ENCODE assay signal across 8 mouse cellular contexts in genomic region chr12:45443512-45444190, GRCm38 (mm10).
DNase-seq lines count a peak whose midpoint lies in the region; ATAC-seq lines count a peak whose summit lies in the region.

No protein-coding gene starts in this region.

- no peaks in the 10 kb centered on the region for H3K9me3 ChIP-seq in hindbrain, embryonic 11.5 days (ENCODE audit: control insufficient read depth, low read length)
- no peaks in the 10 kb centered on the region for H3K9me3 ChIP-seq in limb, embryonic 10.5 days (replicated peaks)
- H3K9me3 ChIP-seq in neural tube, embryonic 15.5 days (replicated peaks) = no peaks in the 10 kb centered on the region

- no peaks in the 10 kb centered on the region for H3K36me3 ChIP-seq in hindbrain, embryonic 11.5 days (ENCODE audit: control insufficient read depth, insufficient read depth, low read length)
- no peaks in the 10 kb centered on the region for H3K36me3 ChIP-seq in limb, embryonic 10.5 days
- no peaks in the 10 kb centered on the region for H3K36me3 ChIP-seq in neural tube, embryonic 15.5 days

- no peaks in the 10 kb centered on the region for H3K4me1 ChIP-seq in hindbrain, embryonic 11.5 days (replicated peaks; ENCODE audit: control insufficient read depth, insufficient read depth, low read length)
- H3K4me1 ChIP-seq in limb, embryonic 10.5 days = peaks cover 27% of the 10 kb centered on the region
- H3K4me1 ChIP-seq in neural tube, embryonic 15.5 days = peaks cover 2% of the 10 kb centered on the region; the same call in 1 of the 2 replicates

- no peak overlapping the region for H3K4me3 ChIP-seq in hindbrain, embryonic 11.5 days (ENCODE audit: low read depth, low read length)
- H3K4me3 ChIP-seq in limb, embryonic 10.5 days = no peak overlapping the region
- no peak overlapping the region for H3K4me3 ChIP-seq in neural tube, embryonic 15.5 days (replicated peaks)

- H3K27ac ChIP-seq in hindbrain, embryonic 11.5 days (ENCODE audit: low read depth, low read length) = no peak overlapping the region
- H3K27ac ChIP-seq in limb, embryonic 10.5 days = peak overlapping the region; percentile 62; the same call in 1 of the 2 replicates
- no peak overlapping the region for H3K27ac ChIP-seq in neural tube, embryonic 15.5 days (replicated peaks)

- peak; percentile 52; the same call in 1 of the 2 replicates for ATAC-seq in cerebellum, adult (ENCODE audit: insufficient number of reproducible peaks, low FRiP score, low TSS enrichment)
- peak; percentile 83 for ATAC-seq in hindbrain, embryonic 11.5 days (ENCODE audit: low FRiP score)
- ATAC-seq in neural tube, embryonic 15.5 days (ENCODE audit: low FRiP score) = peak; percentile 72; the same call in 1 of the 2 replicates

- H3K4me2 ChIP-seq in hindbrain, embryonic 11.5 days (replicated peaks; ENCODE audit: low read depth, low read length) = no peak overlapping the region
- no peak overlapping the region for H3K4me2 ChIP-seq in neural tube, embryonic 15.5 days

- no peaks in the 10 kb centered on the region for H3K27me3 ChIP-seq in hindbrain, embryonic 11.5 days (ENCODE audit: control insufficient read depth, insufficient read depth, low read length)
- no peaks in the 10 kb centered on the region for H3K27me3 ChIP-seq in limb, embryonic 10.5 days (ENCODE audit: low read depth, poor library complexity, severe bottlenecking)
- H3K27me3 ChIP-seq in neural tube, embryonic 15.5 days (replicated peaks) = no peaks in the 10 kb centered on the region

- no peak for DNase-seq in cerebellum, adult 11-12 months
- peak; percentile 6 for DNase-seq in 3134 (ENCODE audit: extremely low read depth, insufficient read length, low spot score)
- DNase-seq in brain, embryonic 18.5 days (ENCODE audit: low read depth, low spot score) = peak; percentile 24
- DNase-seq in hindbrain, embryonic 11.5 days (ENCODE audit: low spot score) = peak; percentile 65
- DNase-seq in limb, embryonic 10.5 days (ENCODE audit: low spot score) = peak; percentile 32
- no peak for DNase-seq in heart, adult 9 months (ENCODE audit: low spot score in 2 of 2)

- 62% methylated on average over 8 of the region's 8 CpGs for WGBS in hindbrain, embryonic 11.5 days
- 58% methylated on average over 8 of the region's 8 CpGs for WGBS in limb, embryonic 10.5 days
- 59% methylated on average over 8 of the region's 8 CpGs for WGBS in neural tube, embryonic 15.5 days

- no peak overlapping the region for H3K9ac ChIP-seq in hindbrain, embryonic 11.5 days (ENCODE audit: low read depth, low read length)
- H3K9ac ChIP-seq in neural tube, embryonic 15.5 days (replicated peaks) = no peak overlapping the region

Comparison
In these comparisons a context has a peak if more than half of its experiments do, and no peak if none do; other contexts are left out.
1. DNase-seq: peak in 3134 (single experiment), brain, embryonic 18.5 days (single experiment), hindbrain, embryonic 11.5 days (single experiment) and limb, embryonic 10.5 days (single experiment); none in cerebellum, adult 11-12 months (single experiment) and heart, adult 9 months (0 of 2).
2. Peak in every context shown above with its lines, with median percentiles within 50 percentile points of each other: ATAC-seq.